Mouse (Mus musculus): ENCODE data around the gene Fgfbp3. TPM values are rescaled to one million over a fixed set of nuclear protein-coding genes. Genes with fewer than 3 reads are reported as not detected.

Fgfbp3 gene
- total and polyA plus RNA-seq, 2 experiments from 2014 or later: 40.0 to 44.8 TPM

- ATAC-seq (peak; percentile 70), DNase-seq (peak; percentile 36)
- 5% methylated on average over 10 of the region's 10 CpGs for WGBS
- Histone ChIP-seq H3K9me3 (ENCODE audit: low read length) (no peaks in the 10 kb centered on the region), H3K27ac (ENCODE audit: low read depth, low read length) (0 out of 2 replicates have a peak overlapping the region, but pooled peaks have one; percentile 36), H3K4me3 (ENCODE audit: low read depth, low read length) (no peak overlapping the region), H3K4me2 (ENCODE audit: low read depth) (no peak overlapping the region), H3K4me1 (ENCODE audit: insufficient read depth) (no peaks in the 10 kb centered on the region), H3K36me3 (ENCODE audit: insufficient read depth) (peaks cover 15% of the 10 kb centered on the region), H3K27me3 (ENCODE audit: insufficient read depth, low read length) (no peaks in the 10 kb centered on the region), H3K9ac (no peak overlapping the region)
- no peak for TF ChIP-seq CTCF (IDR thresholded peaks at IDR 0.05; ENCODE audit: low read depth)
These were observed 22.4 kb downstream of the Fgfbp3 start for GRCm38 (mm10) chr19:36896791-36897569.

- Histone ChIP-seq H3K27ac (ENCODE audit: low read depth, low read length) (no peak overlapping the region), H3K9me3 (ENCODE audit: low read length) (no peaks in the 10 kb centered on the region), H3K9ac (no peak overlapping the region), H3K4me3 (ENCODE audit: low read depth, low read length) (no peak overlapping the region), H3K4me1 (ENCODE audit: insufficient read depth) (no peaks in the 10 kb centered on the region), H3K36me3 (ENCODE audit: insufficient read depth) (peaks cover 56% of the 10 kb centered on the region), H3K27me3 (ENCODE audit: insufficient read depth, low read length) (no peaks in the 10 kb centered on the region), H3K4me2 (ENCODE audit: low read depth) (no peak overlapping the region)
- 95% methylated on average over 3 of the region's 3 CpGs for WGBS
- no peak for TF ChIP-seq CTCF (IDR thresholded peaks at IDR 0.05; ENCODE audit: low read depth)
- no peak for DNase-seq
- no peak for ATAC-seq
These were observed 27.7 kb downstream of the Fgfbp3 start for GRCm38 (mm10) chr19:36891746-36892145.

- H3K4me3 ChIP-seq (ENCODE audit: low read depth, low read length): no peak overlapping the region
- DNase-seq: no peak
- TF ChIP-seq CTCF (IDR thresholded peaks at IDR 0.05; ENCODE audit: low read depth): no peak
- no peaks in the 10 kb centered on the region for H3K4me1 ChIP-seq (ENCODE audit: insufficient read depth)
- H3K27ac ChIP-seq (ENCODE audit: low read depth, low read length): no peak overlapping the region
- H3K4me2 ChIP-seq (ENCODE audit: low read depth): no peak overlapping the region
- no peaks in the 10 kb centered on the region for H3K9me3 ChIP-seq (ENCODE audit: low read length)
- 72% methylated on average over 3 of the region's 3 CpGs for WGBS
- H3K27me3 ChIP-seq (ENCODE audit: insufficient read depth, low read length): no peaks in the 10 kb centered on the region
- peaks cover 73% of the 10 kb centered on the region for H3K36me3 ChIP-seq (ENCODE audit: insufficient read depth)
- ATAC-seq: no peak
- no peak overlapping the region for H3K9ac ChIP-seq
These were observed 31.7 kb downstream of the Fgfbp3 start for GRCm38 (mm10) chr19:36887706-36888105.

GRCm38 (mm10) chr19:36886316-36886715 is 33.1 kb downstream of the Fgfbp3 start:
- 53% methylated on average over 2 of the region's 2 CpGs for WGBS
- no peak overlapping the region for H3K4me3 ChIP-seq (ENCODE audit: low read depth, low read length)
- peak; percentile 66 for TF ChIP-seq CTCF (IDR thresholded peaks at IDR 0.05; ENCODE audit: low read depth)
- H3K27me3 ChIP-seq (ENCODE audit: insufficient read depth, low read length): no peaks in the 10 kb centered on the region
- no peak overlapping the region for H3K9ac ChIP-seq
- DNase-seq (no peak), ATAC-seq (no peak)
- peaks cover 77% of the 10 kb centered on the region for H3K36me3 ChIP-seq (ENCODE audit: insufficient read depth)
- H3K4me2 ChIP-seq (ENCODE audit: low read depth): no peak overlapping the region
- no peaks in the 10 kb centered on the region for H3K4me1 ChIP-seq (ENCODE audit: insufficient read depth)
- no peak overlapping the region for H3K27ac ChIP-seq (ENCODE audit: low read depth, low read length)
- H3K9me3 ChIP-seq (ENCODE audit: low read length): no peaks in the 10 kb centered on the region

- H3K27me3 ChIP-seq (ENCODE audit: insufficient read depth, low read length): no peaks in the 10 kb centered on the region
- no peak overlapping the region for H3K4me2 ChIP-seq (ENCODE audit: low read depth)
- peaks cover 73% of the 10 kb centered on the region for H3K36me3 ChIP-seq (ENCODE audit: insufficient read depth)
- DNase-seq (peak; percentile 58), ATAC-seq (peak; percentile 43)
- H3K9me3 ChIP-seq (ENCODE audit: low read length): no peaks in the 10 kb centered on the region
- peak; percentile 55 for TF ChIP-seq CTCF (IDR thresholded peaks at IDR 0.05; ENCODE audit: low read depth)
- no peaks in the 10 kb centered on the region for H3K4me1 ChIP-seq (ENCODE audit: insufficient read depth)
- no peak overlapping the region for H3K27ac ChIP-seq (ENCODE audit: low read depth, low read length)
- no peak overlapping the region for H3K4me3 ChIP-seq (ENCODE audit: low read depth, low read length)
- WGBS: 75% methylated on average over 6 of the region's 6 CpGs
- no peak overlapping the region for H3K9ac ChIP-seq
These were observed 36.3 kb downstream of the Fgfbp3 start for GRCm38 (mm10) chr19:36883119-36883518.

- DNase-seq: peak; percentile 35
- H3K9ac ChIP-seq: no peak overlapping the region
- TF ChIP-seq CTCF (IDR thresholded peaks at IDR 0.05; ENCODE audit: low read depth): no peak
These were observed 40.5 kb downstream of the Fgfbp3 start for GRCm38 (mm10) chr19:36878743-36879495.

GRCm38 (mm10) chr19:36877329-36877728 is 42.1 kb downstream of the Fgfbp3 start:
- H3K36me3 ChIP-seq (ENCODE audit: insufficient read depth): peaks cover 75% of the 10 kb centered on the region
- TF ChIP-seq CTCF (IDR thresholded peaks at IDR 0.05; ENCODE audit: low read depth): no peak
- no peaks in the 10 kb centered on the region for H3K4me1 ChIP-seq (ENCODE audit: insufficient read depth)

More at GRCm38 (mm10) chr19:36878743-36879495, 40.5 kb downstream of the Fgfbp3 start:
- 57% methylated on average over 11 of the region's 11 CpGs for WGBS
- H3K27me3 ChIP-seq (ENCODE audit: insufficient read depth, low read length): no peaks in the 10 kb centered on the region
- no peak overlapping the region for H3K4me3 ChIP-seq (ENCODE audit: low read depth, low read length)
- peak; percentile 32; the same call in 1 of the 2 replicates for ATAC-seq
- H3K4me1 ChIP-seq (ENCODE audit: insufficient read depth): no peaks in the 10 kb centered on the region
- no peaks in the 10 kb centered on the region for H3K9me3 ChIP-seq (ENCODE audit: low read length)
- no peak overlapping the region for H3K27ac ChIP-seq (ENCODE audit: low read depth, low read length)
- H3K36me3 ChIP-seq (ENCODE audit: insufficient read depth): peaks cover 79% of the 10 kb centered on the region
- no peak overlapping the region for H3K4me2 ChIP-seq (ENCODE audit: low read depth)

More at GRCm38 (mm10) chr19:36877329-36877728, 42.1 kb downstream of the Fgfbp3 start:
- Histone ChIP-seq H3K9me3 (ENCODE audit: low read length) (no peaks in the 10 kb centered on the region), H3K4me2 (ENCODE audit: low read depth) (no peak overlapping the region), H3K27ac (ENCODE audit: low read depth, low read length) (no peak overlapping the region), H3K27me3 (ENCODE audit: insufficient read depth, low read length) (no peaks in the 10 kb centered on the region), H3K4me3 (ENCODE audit: low read depth, low read length) (no peak overlapping the region), H3K9ac (no peak overlapping the region)
- DNase-seq (no peak), ATAC-seq (no peak)
